Mouse (Mus musculus): ENCODE results near the gene Gm5039. TPM values are rescaled to one million over a fixed set of nuclear protein-coding genes. Genes with fewer than 3 reads are reported as not detected.
"Not testable (repeated sequence)": the region's sequence is repeated elsewhere in the genome, so short reads cannot be mapped to it uniquely, and the experiment has no call there.

The Gm5039 gene
- polyA plus RNA-seq, 1 experiment, result not detected

GRCm38 (mm10) chr12:88314556-88314955, 9.3 kb downstream of the Gm5039 start:
- Histone ChIP-seq H3K27ac (ENCODE audit: insufficient read depth, low read length) (no peak overlapping the region), H3K4me1 (ENCODE audit: control insufficient read depth, insufficient read depth, low read length) (no peaks in the 10 kb centered on the region), H3K4me3 (ENCODE audit: insufficient read depth, low read length) (no peak overlapping the region)
- TF ChIP-seq POLR2A (IDR thresholded peaks at IDR 0.05; ENCODE audit: extremely low read depth, insufficient read depth, low read length) (no peak), CTCF (IDR thresholded peaks at IDR 0.05; ENCODE audit: extremely low read depth, insufficient read depth, low read length) (no peak)

- H3K27ac ChIP-seq (ENCODE audit: insufficient read depth, low read length); H3K4me3 ChIP-seq (ENCODE audit: insufficient read depth, low read length): not testable (repeated sequence)
Observed at GRCm38 (mm10) chr12:88297171-88297570, 26.7 kb downstream of the Gm5039 start.

GRCm38 (mm10) chr12:88293082-88293481, 30.7 kb downstream of the Gm5039 start:
- not testable (repeated sequence) for H3K27ac ChIP-seq (ENCODE audit: insufficient read depth, low read length); H3K4me3 ChIP-seq (ENCODE audit: insufficient read depth, low read length); H3K4me1 ChIP-seq (ENCODE audit: control insufficient read depth, insufficient read depth, low read length)

More at GRCm38 (mm10) chr12:88297171-88297570, 26.7 kb downstream of the Gm5039 start:
- H3K4me1 ChIP-seq (ENCODE audit: control insufficient read depth, insufficient read depth, low read length), result not testable (repeated sequence)

GRCm38 (mm10) chr12:88285224-88285623, 38.6 kb downstream of the Gm5039 start:
- H3K4me3 ChIP-seq (ENCODE audit: insufficient read depth, low read length); H3K4me1 ChIP-seq (ENCODE audit: control insufficient read depth, insufficient read depth, low read length); H3K27ac ChIP-seq (ENCODE audit: insufficient read depth, low read length): not testable (repeated sequence)

- H3K27ac ChIP-seq (ENCODE audit: insufficient read depth, low read length); H3K4me1 ChIP-seq (ENCODE audit: control insufficient read depth, insufficient read depth, low read length); H3K4me3 ChIP-seq (ENCODE audit: insufficient read depth, low read length): not testable (repeated sequence)
Observed at GRCm38 (mm10) chr12:88274400-88274799, 49.4 kb downstream of the Gm5039 start, which contains the start of gene Gm5662. Gene Gm5662 (minus strand): TSS chr12:88274500.

Other genes with a start within 250 kb of the Gm5039 start
- not detected in 2 replicates for gene Gm16368, start 240.3 kb downstream of the Gm5039 start, polyA plus RNA-seq (2012; rRNA removed)
- gene Gm10436, start 141.9 kb downstream of the Gm5039 start, polyA plus RNA-seq (2012; rRNA removed), result not detected in 2 replicates
- not detected in 2 replicates for gene Gm8332, start 73.9 kb downstream of the Gm5039 start, polyA plus RNA-seq (2012; rRNA removed)
- not detected in 2 replicates for gene Gm5662, start 49.5 kb downstream of the Gm5039 start, polyA plus RNA-seq (2012; rRNA removed)
- 46.0 and 47.5 TPM in 2 replicates for gene Adck1, start 36.5 kb upstream of the Gm5039 start, polyA plus RNA-seq (2012; rRNA removed)